Mouse (Mus musculus) liver, adult 2 months (tissue): ENCODE results near the gene Crygb.

ENCODE experiments used
- CTCF ChIP-seq: fragments of 200-500 bp; IDR thresholded peaks from 2 replicates; pipeline ENCODE4 v1.5.1; 2011; ENCODE audit warnings: low read depth, low read length, control low read depth
- POLR2A ChIP-seq: fragments of 200-500 bp; IDR thresholded peaks from 2 replicates; pipeline ENCODE4 v1.6.1; 2011; ENCODE audit warnings: low read length, control low read depth; ENCODE audit not compliant: insufficient read depth; ENCODE audit errors: extremely low read depth

DNA sequence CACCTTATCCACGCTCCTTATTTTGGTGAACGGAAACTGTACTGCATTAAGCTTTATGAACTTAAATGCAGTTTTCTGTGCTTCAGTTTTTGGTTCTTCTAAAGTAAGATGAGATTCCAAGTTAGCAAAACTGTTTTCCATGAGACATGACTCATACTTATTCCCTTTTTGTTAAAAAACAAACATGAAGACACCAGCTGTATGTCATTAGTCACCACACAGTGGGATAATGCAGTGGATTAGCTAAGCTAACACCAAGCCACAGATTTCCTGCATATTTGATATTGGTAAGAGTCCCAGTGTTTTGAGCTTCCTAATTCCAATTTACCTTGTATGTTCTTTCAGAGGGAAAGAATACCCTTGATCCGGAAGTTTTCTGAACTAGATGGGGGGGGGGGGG is 9.5 kb upstream of the Crygb start:
- TF ChIP-seq CTCF (no peak), POLR2A (no peak)
